Mouse (Mus musculus): ENCODE results near the gene Zbtb37.

DNA sequence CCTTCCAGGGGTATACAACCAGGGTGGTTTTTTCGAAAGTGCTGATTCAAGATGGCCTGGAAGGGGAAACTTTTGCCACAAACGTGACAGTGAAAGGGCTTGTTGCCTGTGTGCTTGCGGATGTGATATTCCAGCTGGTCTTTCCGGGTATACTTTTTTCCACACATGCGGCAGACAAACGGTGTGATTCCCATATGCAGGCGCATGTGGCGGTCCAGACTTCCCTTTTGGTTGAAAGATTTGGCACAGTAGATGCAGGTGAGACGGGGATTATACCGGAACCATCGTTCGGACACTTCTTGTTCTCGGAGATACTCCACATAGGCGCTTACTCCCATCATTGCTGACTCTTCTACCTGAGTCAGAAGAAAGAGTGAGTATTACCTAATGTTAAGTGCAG is 14.6 kb downstream of the Zbtb37 start:
- TF ChIP-seq CTCF (IDR thresholded peaks at IDR 0.05; ENCODE audit: low read depth, low read length): no peak
- no peak for TF ChIP-seq GATA1 (IDR thresholded peaks at IDR 0.05; ENCODE audit: borderline replicate concordance, low read length)
